Mouse (Mus musculus) lung, postnatal 0 days (tissue): ENCODE measurements around the gene Lclat1.

Experiments used
- CTCF ChIP-seq: IDR thresholded peaks from 2 replicates; pipeline ENCODE4 v1.5.1; 2016; ENCODE audit warnings: antibody characterized with exemption, mild to moderate bottlenecking
- EP300 ChIP-seq: IDR thresholded peaks from 2 replicates; pipeline ENCODE4 v1.6.1; 2016; ENCODE audit warnings: antibody characterized with exemption, mild to moderate bottlenecking, control low read depth

- TF ChIP-seq CTCF: no peak
- no peak for TF ChIP-seq EP300
These were observed 1.1 kb downstream of the Lclat1 start for GRCm38 (mm10) chr17:73108888-73109259.
